Mouse (Mus musculus): Measurements from ENCODE around the gene Rasgrf1. TPM values are rescaled to one million over a fixed set of nuclear protein-coding genes. Genes with fewer than 3 reads are reported as not detected.

Rasgrf1 gene
- total and polyA plus RNA-seq, 3 experiments = not detected

GRCm38 (mm10) chr9:89968836-89969450, 59.2 kb downstream of the Rasgrf1 start:
- TF ChIP-seq CTCF (conservative IDR thresholded peaks at IDR 0.05 in 1 of 2, IDR thresholded peaks at IDR 0.05 in 1 of 2; ENCODE audit: low read depth in 2 of 2, low read length in 2 of 2) (peak; percentile 67), SMC3 (IDR thresholded peaks at IDR 0.05; ENCODE audit: low read depth, low read length) (peak; percentile 31), TCF12 (IDR thresholded peaks at IDR 0.05; ENCODE audit: low read depth, low read length) (0 out of 2 replicates have a peak, but pooled peaks have one; percentile 57), POLR2A (IDR thresholded peaks at IDR 0.05; ENCODE audit: low read depth, low read length) (no peak), ELF1 (IDR thresholded peaks at IDR 0.05; ENCODE audit: low read depth, low read length) (no peak), ZNF384 (IDR thresholded peaks at IDR 0.05; ENCODE audit: low read depth, low read length) (no peak), RAD21 (IDR thresholded peaks at IDR 0.05; ENCODE audit: low read depth, low read length) (peak; percentile 44), JUND (conservative IDR thresholded peaks at IDR 0.05; ENCODE audit: low read depth, low read length) (no peak), MAFK (IDR thresholded peaks at IDR 0.05; ENCODE audit: insufficient replicate concordance, low read length) (no peak), UBTF (IDR thresholded peaks at IDR 0.05; ENCODE audit: low read depth, low read length) (no peak), ETS1 (conservative IDR thresholded peaks at IDR 0.05; ENCODE audit: low read depth, low read length) (peak; percentile 50; the same call in 1 of the 2 replicates), IRF4 (IDR thresholded peaks at IDR 0.05; ENCODE audit: low read depth, low read length) (peak; percentile 68), MXI1 (IDR thresholded peaks at IDR 0.05; ENCODE audit: low read depth, low read length) (no peak), E2F4 (IDR thresholded peaks at IDR 0.05; ENCODE audit: insufficient replicate concordance, low read depth, low read length) (no peak), MYC (IDR thresholded peaks at IDR 0.05; ENCODE audit: low read depth, low read length) (no peak), ZC3H11A (IDR thresholded peaks at IDR 0.05; ENCODE audit: low read depth, low read length) (no peak), MAX (IDR thresholded peaks at IDR 0.05; ENCODE audit: low read length) (no peak), USF2 (conservative IDR thresholded peaks at IDR 0.05; ENCODE audit: low read depth, low read length) (no peak), USF1 (IDR thresholded peaks at IDR 0.05; ENCODE audit: low read depth, low read length) (no peak), KAT2A (IDR thresholded peaks at IDR 0.05; ENCODE audit: insufficient replicate concordance, low read length) (no peak), MEF2A (IDR thresholded peaks at IDR 0.05; ENCODE audit: borderline replicate concordance, low read depth, low read length) (0 out of 2 replicates have a peak, but pooled peaks have one; percentile 12), POLR2AphosphoS2 (IDR thresholded peaks at IDR 0.05; ENCODE audit: low read depth, low read length) (no peak), JUN (IDR thresholded peaks at IDR 0.05; ENCODE audit: insufficient read depth, low read depth, low read length) (no peak)
- Histone ChIP-seq H3K4me3 (replicated peaks in 1 of 3; ENCODE audit: low read depth in 2 of 3, low read length in 2 of 3, poor library complexity in 1 of 3) (no peak overlapping the region), H3K9ac (ENCODE audit: insufficient read depth, low read depth) (no peak overlapping the region), H3K27me3 (replicated peaks) (peaks cover 12% of the 10 kb centered on the region), H3K79me2 (replicated peaks; ENCODE audit: control insufficient read depth, extremely low read depth, insufficient read depth, poor library complexity, severe bottlenecking) (no peaks in the 10 kb centered on the region), H3K4me2 (ENCODE audit: insufficient read depth, low read depth, poor library complexity, severe bottlenecking) (no peak overlapping the region), H3K4me1 (ENCODE audit: control insufficient read depth in 1 of 2, insufficient read depth in 2 of 2) (peaks cover 4 to 21% of the 10 kb centered on the region in 2 experiments; a peak in 2 of 4 replicates), H3K27ac (ENCODE audit: insufficient read depth, low read depth) (no peak overlapping the region), H3K9me3 (replicated peaks; ENCODE audit: low read length) (no peaks in the 10 kb centered on the region), H3K36me3 (replicated peaks in 1 of 2; ENCODE audit: control insufficient read depth in 1 of 2, insufficient read depth in 1 of 2, low read length in 1 of 2) (no peaks in the 10 kb centered on the region)
- peak; percentile 70 for DNase-seq (ENCODE audit: extremely low read depth)
- in situ Hi-C loops (cut with MboI; ENCODE audit: low pct_ligation_motif_present, low pct_unique_long_range_greater_than_20kb, low sequenced_read_pairs) = loop anchor here (5.0 kb wide), 1 partner anchor 142 kb away; no protein-coding TSS in a partner anchor
- dilution Hi-C loops (cut with MboI; ENCODE audit: extremely low pct_ligation_motif_present, extremely low pct_unique_long_range_greater_than_20kb, low sequenced_read_pairs) = no loop called here
